Mouse (Mus musculus) erythroblast, adult 5-6 weeks (primary cell): ENCODE results near the gene Gm5269. TPM values are rescaled to one million over a fixed set of nuclear protein-coding genes. Genes with fewer than 3 reads are reported as not detected.

Experiments
- total RNA-seq, 2 experiments: library from RNA; stranded (forward) in 1 of 2; stranded (reverse) in 1 of 2; fragments of 150-400 nt in 1 of 2; fragments of 200-764, 138-1000 nt in 1 of 2; gene quantifications; 2 replicates each; pipeline versions ENCODE4 v1.2.3 to v1.2.4; 2015 to 2017; ENCODE audit warnings: low replicate concordance in 2 of 2

Gm5269 gene
- total RNA-seq, 2 experiments from 2014 or later, result not detected

Other genes with a start within 250 kb of the Gm5269 start
- 19.4 and 25.2 TPM in 2 replicates for gene Wdr75, start 95.1 kb downstream of the Gm5269 start, total RNA-seq (2015; ENCODE audit: low replicate concordance)
- gene Wdr75, start 95.1 kb downstream of the Gm5269 start, total RNA-seq (2017; ENCODE audit: low replicate concordance), result 12.8 and 16.9 TPM in 2 replicates
- gene Slc40a1, start 36.2 kb upstream of the Gm5269 start, total RNA-seq (2015; ENCODE audit: low replicate concordance), result 91.3 and 128 TPM in 2 replicates
- 101 and 135 TPM in 2 replicates for gene Slc40a1, start 36.2 kb upstream of the Gm5269 start, total RNA-seq (2017; ENCODE audit: low replicate concordance)
- not detected in 2 replicates for gene Dnah7b, start 176.0 kb upstream of the Gm5269 start, total RNA-seq (2015; ENCODE audit: low replicate concordance)
- not detected in 2 replicates for gene Dnah7b, start 176.0 kb upstream of the Gm5269 start, total RNA-seq (2017; ENCODE audit: low replicate concordance)